Mouse (Mus musculus) embryo, embryonic 10 days (tissue): ENCODE measurements around the gene Spry1.
A peak's percentile ranks its signal among the peaks of the same experiment; 100 is the strongest.

Source experiments
- DNase-seq: peaks from one replicate; pipeline ENCODE4 v3.0.0-alpha.2; 2015; ENCODE audit warnings: low spot score

The Spry1 gene

GRCm38 (mm10) chr3:37641796-37642680, 2.3 kb downstream of the Spry1 start:
- DNase-seq, result no peak

GRCm38 (mm10) chr3:37642681-37643214, 3.0 kb downstream of the Spry1 start:
- no peak for DNase-seq

- DNase-seq, result no peak
These were observed 3.7 kb downstream of the Spry1 start for GRCm38 (mm10) chr3:37643411-37643810.

- DNase-seq, result no peak
These were observed 4.2 kb downstream of the Spry1 start for GRCm38 (mm10) chr3:37643903-37644302.

- DNase-seq, result no peak
These were observed 5.3 kb downstream of the Spry1 start for GRCm38 (mm10) chr3:37645061-37645460.

- no peak for DNase-seq
These were observed 6.5 kb downstream of the Spry1 start for GRCm38 (mm10) chr3:37646221-37646620.

GRCm38 (mm10) chr3:37647225-37647624, 7.5 kb downstream of the Spry1 start:
- no peak for DNase-seq

GRCm38 (mm10) chr3:37648244-37648643, 8.5 kb downstream of the Spry1 start:
- no peak for DNase-seq

- no peak for DNase-seq
These were observed 9.5 kb downstream of the Spry1 start for GRCm38 (mm10) chr3:37649281-37649680.

- DNase-seq, result no peak
These were observed 12.8 kb downstream of the Spry1 start for GRCm38 (mm10) chr3:37652537-37652936.

GRCm38 (mm10) chr3:37653935-37654729, 14.4 kb downstream of the Spry1 start:
- peak; percentile 51 for DNase-seq

GRCm38 (mm10) chr3:37654787-37655186, 15.0 kb downstream of the Spry1 start:
- DNase-seq, result no peak

GRCm38 (mm10) chr3:37655933-37656633, 16.3 kb downstream of the Spry1 start:
- peak; percentile 67 for DNase-seq

GRCm38 (mm10) chr3:37657009-37657408, 17.3 kb downstream of the Spry1 start:
- peak; percentile 72 for DNase-seq

GRCm38 (mm10) chr3:37658155-37658554, 18.4 kb downstream of the Spry1 start:
- no peak for DNase-seq

- DNase-seq, result no peak
These were observed 19.9 kb downstream of the Spry1 start for GRCm38 (mm10) chr3:37659621-37660020.

- DNase-seq, result peak; percentile 81
These were observed 26.8 kb downstream of the Spry1 start for GRCm38 (mm10) chr3:37666291-37667118.

GRCm38 (mm10) chr3:37667119-37667467, 27.3 kb downstream of the Spry1 start:
- DNase-seq, result no peak

GRCm38 (mm10) chr3:37667736-37668135, 28.0 kb downstream of the Spry1 start:
- DNase-seq, result no peak

GRCm38 (mm10) chr3:37668652-37669051, 28.9 kb downstream of the Spry1 start:
- no peak for DNase-seq

GRCm38 (mm10) chr3:37669100-37669499, 29.4 kb downstream of the Spry1 start:
- DNase-seq, result no peak
